Mouse (Mus musculus) erythroblast, embryonic 14.5 days (primary cell): ENCODE results near the gene Gphb5. TPM values are rescaled to one million over a fixed set of nuclear protein-coding genes. Genes with fewer than 3 reads are reported as not detected.
"Not testable (repeated sequence)": the region's sequence is repeated elsewhere in the genome, so short reads cannot be mapped to it uniquely, and the experiment has no call there.

ENCODE experiments used
- H3K27me3 ChIP-seq: 2 replicates; pipeline ENCODE4 v1.6.1; 2012; ENCODE audit warnings: inconsistent platforms; ENCODE audit not compliant: control insufficient read depth
- H3K36me3 ChIP-seq: 2 replicates; pipeline ENCODE4 v1.6.1; 2012; ENCODE audit warnings: mild to moderate bottlenecking, inconsistent platforms; ENCODE audit not compliant: control insufficient read depth
- H3K4me1 ChIP-seq: 2 replicates; pipeline ENCODE4 v1.6.1; 2012; ENCODE audit warnings: inconsistent platforms; ENCODE audit not compliant: control insufficient read depth
- H3K4me3 ChIP-seq: replicated peaks from 2 replicates; pipeline ENCODE3; 2012; ENCODE audit warnings: moderate library complexity, mild to moderate bottlenecking, inconsistent platforms
- H3K9me3 ChIP-seq: 2 replicates; pipeline ENCODE4 v1.6.1; 2012; ENCODE audit warnings: low read length, inconsistent platforms, mixed read lengths; ENCODE audit not compliant: control insufficient read depth
- GATA1 ChIP-seq: IDR thresholded peaks from 2 replicates; pipeline ENCODE4 v1.6.1; 2012; ENCODE audit warnings: low read length, inconsistent platforms, mixed read lengths
- TAL1 ChIP-seq: IDR thresholded peaks from 3 replicates; pipeline ENCODE4 v1.6.1; 2012; ENCODE audit warnings: low read length, inconsistent platforms, mixed read lengths
- polyA plus RNA-seq: library from polyadenylated mRNA; stranded (reverse); fragments of >175 nt; gene quantifications from 2 replicates; pipeline ENCODE4 v1.2.3, GENCODE M21; 2012

Gene Gphb5
- polyA plus RNA-seq, 1 experiment = not detected

DNA sequence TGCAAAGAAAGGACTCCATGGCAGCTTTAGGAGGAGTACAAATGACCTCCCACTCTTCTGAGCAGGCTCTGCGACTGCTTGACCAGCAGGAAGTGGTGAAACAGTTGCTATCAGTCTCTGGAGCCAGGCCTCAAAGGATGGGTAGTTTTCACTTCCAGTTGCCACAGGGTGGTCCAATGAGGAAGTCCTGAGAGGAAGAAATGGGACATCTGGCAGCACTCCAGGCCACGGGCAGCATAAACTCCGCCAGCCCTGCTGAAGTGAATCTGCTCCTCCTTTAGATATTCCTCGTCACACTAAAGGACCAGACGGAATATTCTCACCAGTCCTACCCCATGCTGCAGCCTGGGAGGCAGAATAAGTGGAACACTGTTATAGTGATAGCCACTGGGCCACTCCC is 32.3 kb upstream of the Gphb5 start:
- TF ChIP-seq TAL1 (no peak), GATA1 (no peak)
- H3K4me3 ChIP-seq = no peak overlapping the region
- H3K4me1 ChIP-seq = no peaks in the 10 kb centered on the region
- H3K9me3 ChIP-seq = no peaks in the 10 kb centered on the region
- H3K27me3 ChIP-seq = no peaks in the 10 kb centered on the region
- peaks cover 36% of the 10 kb centered on the region for H3K36me3 ChIP-seq

DNA sequence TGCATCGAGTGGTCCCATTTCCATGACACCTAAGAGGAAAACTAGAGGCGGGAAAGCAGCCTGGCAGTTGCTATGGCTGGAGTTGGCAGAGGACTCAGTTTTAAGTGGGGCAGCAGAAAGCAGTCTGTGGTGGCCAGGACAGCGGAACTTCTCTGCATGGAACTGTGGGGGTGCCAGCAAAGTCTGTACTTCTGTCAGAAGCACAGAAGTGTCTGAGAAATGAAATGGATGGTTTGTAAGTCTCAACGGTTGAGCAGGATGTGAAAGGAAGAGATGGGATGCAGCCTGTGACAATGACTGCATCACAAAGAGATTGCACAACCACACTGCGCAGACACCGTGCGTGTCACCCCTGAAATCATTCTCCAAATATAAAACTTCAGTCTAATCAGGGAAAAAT is 29.7 kb upstream of the Gphb5 start:
- TF ChIP-seq GATA1 (no peak), TAL1 (no peak)
- Histone ChIP-seq H3K4me3 (no peak overlapping the region), H3K4me1 (no peaks in the 10 kb centered on the region)

DNA sequence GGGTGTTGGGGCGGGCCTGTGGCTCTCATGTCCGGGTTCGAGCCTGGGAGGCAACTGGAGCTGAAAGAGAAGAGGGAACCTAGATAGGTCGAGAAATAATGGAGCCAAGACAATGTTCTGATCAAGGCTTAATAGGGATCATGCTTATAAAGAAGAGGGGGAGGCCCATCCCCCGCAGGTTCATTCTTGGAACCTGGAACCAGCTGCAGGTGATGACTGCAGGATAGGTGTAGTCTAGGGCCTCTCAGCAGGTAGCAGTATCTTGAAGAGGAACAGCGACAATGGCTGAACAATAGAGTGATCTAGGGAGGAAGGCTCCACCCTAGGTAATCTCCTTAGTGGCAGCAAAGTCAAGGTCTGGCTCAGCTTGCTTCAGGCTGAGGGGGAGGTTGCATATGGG is 15.8 kb upstream of the Gphb5 start:
- H3K4me3 ChIP-seq, H3K9me3 ChIP-seq, H3K27me3 ChIP-seq, H3K4me1 ChIP-seq, H3K36me3 ChIP-seq: not testable (repeated sequence)

More for the DNA sequence above, 29.7 kb upstream of the Gphb5 start:
- no peaks in the 10 kb centered on the region for H3K27me3 ChIP-seq
- H3K9me3 ChIP-seq = no peaks in the 10 kb centered on the region
- peaks cover 10% of the 10 kb centered on the region for H3K36me3 ChIP-seq

DNA sequence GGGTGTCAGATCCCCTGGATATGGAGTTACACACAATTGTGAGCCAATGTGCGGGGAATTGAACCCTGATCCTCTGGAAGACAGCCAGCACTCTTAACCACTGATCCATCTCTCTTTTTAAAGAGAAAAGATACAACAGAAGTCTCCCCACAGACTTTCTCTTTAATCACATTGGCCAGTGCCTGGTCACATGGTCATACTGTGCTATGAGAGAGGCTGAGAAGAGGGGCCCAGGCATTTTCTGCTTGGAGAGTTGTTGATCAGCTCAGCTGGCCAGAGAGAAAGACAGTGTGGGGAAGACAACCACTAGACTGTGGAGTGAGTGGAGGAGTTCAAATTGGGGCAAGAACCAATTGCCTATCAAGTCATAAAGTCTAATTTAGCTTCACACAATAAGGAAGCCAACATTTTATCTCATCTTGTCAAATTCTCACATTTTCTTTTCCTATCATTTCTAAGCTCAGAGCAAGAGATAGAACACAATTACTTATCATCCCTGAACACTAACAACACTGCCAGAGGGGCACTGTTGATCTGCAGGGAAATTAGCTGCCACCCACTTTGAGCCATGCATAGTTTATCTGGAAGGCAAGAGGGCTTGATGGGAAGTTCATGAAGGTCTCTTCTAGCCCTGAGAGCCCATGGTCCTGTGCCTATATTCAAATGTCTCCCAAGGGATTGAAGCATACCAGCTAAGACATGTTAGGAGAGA is 13.3 kb upstream of the Gphb5 start:
- H3K4me3 ChIP-seq = no peak overlapping the region
- no peaks in the 10 kb centered on the region; the same call in 1 of the 2 replicates for H3K27me3 ChIP-seq
- peaks cover 5% of the 10 kb centered on the region for H3K9me3 ChIP-seq
- no peaks in the 10 kb centered on the region for H3K36me3 ChIP-seq
- TF ChIP-seq TAL1 (no peak), GATA1 (no peak)
- H3K4me1 ChIP-seq = peaks cover 5% of the 10 kb centered on the region

DNA sequence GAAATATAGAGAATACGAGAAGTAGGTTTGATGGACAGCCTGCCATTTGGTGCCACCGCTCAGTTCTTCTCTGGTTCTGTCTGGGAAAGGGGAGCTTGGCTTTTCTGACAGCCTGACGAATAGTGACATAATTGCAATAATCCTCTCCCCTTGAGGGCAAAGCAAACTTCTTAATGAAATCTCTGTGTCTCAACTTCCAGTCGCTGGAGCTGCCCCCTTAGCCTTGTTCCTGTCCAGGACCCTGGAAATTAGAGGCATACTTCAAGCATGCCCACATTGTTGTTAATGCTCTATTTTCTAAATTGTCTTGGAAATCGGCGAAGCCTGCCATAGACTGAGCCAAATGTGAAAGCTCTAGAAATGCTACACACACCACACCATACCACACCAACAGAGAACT is 12.1 kb upstream of the Gphb5 start:
- Histone ChIP-seq H3K9me3 (peaks cover 5% of the 10 kb centered on the region), H3K4me3 (no peak overlapping the region), H3K4me1 (peaks cover 5% of the 10 kb centered on the region), H3K27me3 (no peaks in the 10 kb centered on the region; the same call in 1 of the 2 replicates), H3K36me3 (no peaks in the 10 kb centered on the region)
- TF ChIP-seq TAL1 = no peak
- TF ChIP-seq GATA1 = no peak

DNA sequence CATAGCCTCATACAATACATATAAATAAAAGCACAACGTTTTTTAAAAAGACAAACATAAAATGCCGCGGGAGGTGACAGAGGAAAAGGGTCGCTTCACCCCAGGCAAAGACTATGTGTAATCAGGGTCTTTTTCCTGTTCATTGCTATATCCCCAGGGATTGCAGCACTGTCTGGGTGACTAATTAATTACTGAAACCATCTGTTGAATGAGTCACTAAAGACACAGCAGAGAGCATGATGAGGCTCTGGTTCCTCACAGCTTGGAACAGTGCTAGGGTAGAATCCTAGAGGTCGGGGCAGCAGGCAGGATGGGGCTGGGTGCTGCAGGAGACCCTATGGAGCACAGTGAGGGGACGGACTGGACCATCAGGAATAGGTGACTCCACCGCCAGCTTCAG is 9.3 kb upstream of the Gphb5 start:
- H3K4me3 ChIP-seq = no peak overlapping the region
- no peaks in the 10 kb centered on the region for H3K9me3 ChIP-seq
- no peaks in the 10 kb centered on the region; the same call in 1 of the 2 replicates for H3K27me3 ChIP-seq
- no peak for TF ChIP-seq TAL1
- TF ChIP-seq GATA1 = no peak
- no peaks in the 10 kb centered on the region for H3K36me3 ChIP-seq
- peaks cover 5% of the 10 kb centered on the region for H3K4me1 ChIP-seq

DNA sequence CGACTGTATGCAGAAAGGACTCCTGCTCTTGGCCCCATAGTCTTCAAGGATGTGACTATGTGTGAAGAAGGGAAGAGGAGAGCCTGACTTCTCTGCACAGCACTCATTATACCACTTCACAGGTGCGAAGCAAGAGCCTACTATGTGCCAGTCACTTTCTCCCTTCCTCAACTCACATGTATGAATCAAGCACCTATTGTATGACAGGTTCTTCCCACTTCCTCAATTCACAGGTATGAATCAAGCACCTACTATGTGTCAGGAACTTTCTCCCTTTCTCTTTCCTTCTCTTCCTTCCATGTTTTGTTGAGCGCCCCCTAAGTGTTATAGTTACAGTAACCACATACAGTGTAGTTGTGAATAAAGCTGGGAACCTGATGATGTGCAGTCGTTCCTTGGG is 8.2 kb upstream of the Gphb5 start:
- Histone ChIP-seq H3K4me1 (peaks cover 1% of the 10 kb centered on the region), H3K4me3 (no peak overlapping the region), H3K9me3 (no peaks in the 10 kb centered on the region), H3K27me3 (no peaks in the 10 kb centered on the region; the same call in 1 of the 2 replicates), H3K36me3 (no peaks in the 10 kb centered on the region)
- TF ChIP-seq TAL1 (no peak), GATA1 (no peak)

DNA sequence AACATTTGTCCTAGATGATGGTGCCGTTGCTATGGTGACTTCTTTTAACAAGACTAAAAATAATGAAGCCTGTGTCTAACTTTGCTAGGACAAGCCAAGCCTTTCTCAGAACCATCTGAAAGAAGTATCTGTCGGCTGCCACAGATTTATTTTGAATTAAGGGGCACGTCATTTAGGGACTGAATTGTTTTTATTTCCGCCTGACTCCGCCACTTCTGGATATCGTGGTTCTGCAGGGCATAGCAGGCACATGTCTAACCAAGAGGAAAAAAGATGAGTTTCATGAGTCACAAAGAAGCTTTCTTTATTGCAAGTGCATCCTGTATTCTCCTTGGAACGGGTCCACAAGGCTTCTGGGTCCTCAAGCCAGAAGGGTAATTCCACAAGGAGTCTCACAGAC is 7.8 kb upstream of the Gphb5 start:
- Histone ChIP-seq H3K4me3 (no peak overlapping the region), H3K27me3 (no peaks in the 10 kb centered on the region; the same call in 1 of the 2 replicates), H3K36me3 (no peaks in the 10 kb centered on the region), H3K9me3 (no peaks in the 10 kb centered on the region), H3K4me1 (no peaks in the 10 kb centered on the region; the same call in 1 of the 2 replicates)
- TF ChIP-seq GATA1 (no peak), TAL1 (no peak)

DNA sequence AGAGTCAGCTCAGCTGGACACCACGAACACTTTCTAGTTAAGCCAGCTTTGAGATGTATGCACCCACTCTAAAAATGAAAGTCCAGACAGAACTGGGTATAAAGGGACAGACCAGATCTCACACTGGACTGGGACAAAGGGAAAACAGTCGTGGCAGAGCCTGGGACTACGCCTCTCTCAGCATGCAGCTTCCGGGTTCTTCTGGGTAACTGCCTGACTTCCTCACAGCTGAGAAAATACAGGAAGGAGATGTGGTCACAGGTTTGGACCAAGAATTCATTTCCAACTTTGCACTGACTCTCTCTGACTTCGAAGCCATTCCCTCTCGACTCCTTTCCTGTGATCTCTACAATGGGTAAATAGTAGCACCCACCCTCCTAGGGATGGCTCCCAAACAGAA is 1.6 kb downstream of the Gphb5 start:
- TF ChIP-seq TAL1 (no peak), GATA1 (no peak)
- Histone ChIP-seq H3K36me3 (no peaks in the 10 kb centered on the region), H3K9me3 (no peaks in the 10 kb centered on the region), H3K4me3 (no peak overlapping the region), H3K4me1 (no peaks in the 10 kb centered on the region), H3K27me3 (no peaks in the 10 kb centered on the region)

DNA sequence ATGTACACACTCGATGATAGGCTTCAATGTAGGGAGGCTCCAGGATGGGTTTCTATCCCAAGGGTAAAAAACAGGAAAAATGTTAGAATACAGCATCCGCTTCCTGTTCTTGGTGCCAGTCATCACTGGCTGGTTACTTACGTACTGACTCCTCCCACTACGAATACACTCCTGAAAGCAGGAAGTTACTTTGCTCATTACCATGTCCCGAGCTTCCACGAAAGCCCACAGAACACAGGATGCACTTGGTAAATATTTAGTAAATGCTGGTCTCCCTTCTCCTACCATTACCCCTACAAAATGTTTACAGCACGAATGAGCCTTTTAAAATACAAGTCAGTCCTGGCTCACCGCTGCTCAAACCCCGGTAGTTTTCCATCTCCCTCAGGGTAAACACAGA is 3.6 kb downstream of the Gphb5 start:
- Histone ChIP-seq H3K36me3 (no peaks in the 10 kb centered on the region), H3K4me1 (no peaks in the 10 kb centered on the region), H3K9me3 (no peaks in the 10 kb centered on the region), H3K27me3 (no peaks in the 10 kb centered on the region), H3K4me3 (no peak overlapping the region)
- TF ChIP-seq GATA1 (no peak), TAL1 (no peak)
